Mouse (Mus musculus) layer of hippocampus, adult 11-12 months (tissue): Measurements from ENCODE around the gene Chn2.
A peak's percentile ranks its signal among the peaks of the same experiment; 100 is the strongest.
"Not testable (repeated sequence)": the region's sequence is repeated elsewhere in the genome, so short reads cannot be mapped to it uniquely, and the experiment has no call there.

Experiments
- DNase-seq: peaks from one replicate; pipeline ENCODE4 v3.0.0; 2022; ENCODE audit warnings: low spot score

Gene Chn2

GRCm38 (mm10) chr6:54158317-54158716, 119.0 kb downstream of the Chn2 start:
- DNase-seq, result peak; percentile 14

- DNase-seq, result peak; percentile 43
Observed at GRCm38 (mm10) chr6:54160677-54161076, 121.3 kb downstream of the Chn2 start.

- DNase-seq, result no peak
Observed at GRCm38 (mm10) chr6:54161246-54161645, 121.9 kb downstream of the Chn2 start.

DNA sequence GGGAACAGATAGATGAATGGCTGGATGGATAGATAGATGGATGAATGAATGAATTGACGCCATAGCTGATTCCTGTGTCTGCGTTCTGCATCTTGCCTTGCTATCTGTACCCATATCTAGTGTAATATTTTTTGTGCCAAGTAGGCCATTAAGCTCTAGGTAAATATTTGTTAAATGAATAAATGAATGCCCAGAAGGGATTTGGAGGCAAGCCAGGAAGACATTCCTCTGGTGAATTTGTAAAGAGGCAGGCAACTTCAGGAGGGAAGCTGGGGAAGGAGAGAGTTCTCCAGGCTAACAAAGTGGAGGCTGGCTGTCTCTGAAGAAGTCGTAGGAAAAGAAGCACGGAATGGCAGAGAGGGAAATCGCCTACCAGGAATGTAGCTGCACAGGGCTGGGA, 123.0 kb downstream of the Chn2 start:
- no peak for DNase-seq

DNA sequence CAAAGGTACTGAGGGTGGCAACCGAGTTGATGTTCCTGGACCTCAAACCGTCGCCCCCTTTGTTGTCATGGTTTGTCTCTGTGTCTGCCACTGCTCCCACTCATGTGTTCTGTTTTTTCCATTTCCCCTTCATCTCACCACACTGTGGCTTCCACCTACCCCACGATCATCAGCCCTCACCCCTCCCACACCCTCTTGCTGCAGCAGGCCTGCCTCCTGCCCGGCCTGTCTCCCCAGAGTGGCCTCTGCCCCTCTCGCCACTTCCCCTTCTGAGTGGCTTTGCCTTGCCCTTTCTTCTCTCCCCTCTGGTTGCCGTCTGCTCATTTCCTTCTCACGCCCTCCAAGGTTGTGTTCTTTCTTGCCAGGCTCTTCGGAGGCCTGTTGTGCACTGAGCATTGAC, 123.4 kb downstream of the Chn2 start:
- DNase-seq, result peak; percentile 61

DNA sequence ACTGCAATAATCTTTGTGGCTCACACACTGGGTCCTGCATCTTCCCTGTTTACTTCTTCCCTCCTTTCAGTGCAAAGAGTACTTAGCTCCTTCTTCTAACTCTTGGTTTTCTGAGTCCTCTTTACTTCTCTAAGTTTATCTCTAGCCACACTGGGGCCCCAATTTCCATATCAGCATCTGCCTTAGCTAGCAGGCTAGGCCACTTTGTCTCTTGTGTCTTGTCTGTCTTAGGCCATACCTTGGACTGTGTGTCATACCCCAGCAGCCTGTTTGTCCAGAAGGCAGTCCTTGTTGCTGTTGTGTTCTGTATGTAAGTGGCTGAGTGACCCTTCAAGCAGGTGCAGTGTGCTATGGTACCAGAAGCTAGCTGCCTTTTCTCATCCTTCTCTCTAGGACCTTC, 124.3 kb downstream of the Chn2 start:
- no peak for DNase-seq

DNA sequence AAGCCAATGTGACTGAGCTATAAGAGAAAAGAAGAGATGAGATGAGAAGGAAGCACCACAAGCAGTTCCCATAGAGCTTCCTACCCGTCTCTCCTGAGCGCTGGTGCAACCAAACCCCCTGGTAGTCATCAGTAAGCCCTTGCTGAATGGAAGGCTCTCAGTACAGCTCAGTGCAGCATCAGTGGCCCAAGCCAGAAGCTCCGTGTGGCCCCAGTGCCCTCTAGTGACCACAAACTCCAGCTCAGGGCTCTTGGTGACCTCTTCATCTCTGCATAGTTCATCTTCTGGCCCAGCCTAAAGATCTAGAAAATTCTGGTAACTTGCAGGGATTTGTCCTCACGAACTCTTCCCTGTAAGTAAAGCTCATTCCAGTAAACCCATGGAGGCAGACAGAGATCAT, 125.4 kb downstream of the Chn2 start:
- peak; percentile 46 for DNase-seq

DNA sequence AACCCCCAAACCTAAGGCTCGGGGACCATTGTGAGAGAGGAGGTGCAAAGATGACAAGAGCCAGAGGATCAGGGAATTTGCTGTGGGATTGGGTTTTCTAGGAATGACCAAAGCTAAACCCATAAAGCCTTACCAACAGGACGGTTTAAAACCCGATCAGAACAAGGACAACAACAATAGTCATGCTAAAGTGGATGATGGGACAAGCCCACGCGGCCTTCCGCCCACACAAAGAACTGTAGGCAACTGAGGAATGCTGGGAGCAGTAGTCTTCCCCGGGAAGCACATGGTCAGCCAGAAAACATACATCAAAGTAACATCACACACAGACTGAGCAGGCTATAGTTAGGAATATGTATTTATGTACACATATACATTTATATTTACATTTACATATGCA, 125.9 kb downstream of the Chn2 start:
- no peak for DNase-seq

DNA sequence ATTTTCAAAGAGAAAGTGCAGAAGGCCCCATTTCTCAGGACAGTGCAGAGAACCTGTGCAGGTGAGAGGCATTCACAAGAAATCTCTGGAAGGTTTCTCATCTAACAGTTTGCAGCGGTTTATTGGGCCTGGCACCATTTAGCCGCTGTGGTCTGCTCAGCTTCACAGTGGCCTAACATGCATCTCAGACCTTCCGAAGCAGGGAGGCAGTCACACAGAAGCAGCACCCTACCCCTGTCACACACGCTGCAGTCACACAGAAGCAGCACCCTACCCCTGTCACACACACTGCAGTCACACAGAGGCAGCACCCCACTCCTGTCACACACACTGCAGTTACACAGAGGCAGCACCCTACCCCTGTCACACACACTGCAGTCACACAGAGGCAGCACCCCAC, 126.5 kb downstream of the Chn2 start:
- DNase-seq, result no peak

DNA sequence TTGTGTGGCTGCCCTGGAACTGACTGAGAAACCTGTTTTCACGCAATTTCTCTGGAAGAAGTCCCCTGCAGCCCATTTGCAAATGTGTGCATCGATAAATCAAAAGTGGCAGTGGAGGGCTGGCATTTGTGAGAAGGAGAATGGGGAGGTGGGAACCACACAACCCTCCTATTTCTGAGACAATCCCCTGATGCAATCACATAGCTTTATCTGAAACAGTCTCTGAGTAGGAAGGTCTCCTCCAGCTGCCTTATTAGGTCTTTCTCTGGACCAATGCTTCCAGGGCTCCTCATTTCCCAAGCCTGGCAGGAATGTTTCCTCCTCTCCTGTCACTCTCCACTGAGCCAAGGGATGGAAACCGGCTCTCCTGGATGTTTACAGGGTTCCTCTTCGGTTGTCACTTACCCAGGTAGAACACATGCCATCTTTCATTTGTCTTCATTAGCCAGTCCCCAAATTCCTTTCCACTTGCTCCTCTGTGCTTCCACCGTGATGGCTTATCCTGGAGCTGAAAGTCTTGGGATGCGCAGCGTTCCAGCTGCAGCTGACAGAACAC, 127.7 kb downstream of the Chn2 start:
- DNase-seq, result no peak

DNA sequence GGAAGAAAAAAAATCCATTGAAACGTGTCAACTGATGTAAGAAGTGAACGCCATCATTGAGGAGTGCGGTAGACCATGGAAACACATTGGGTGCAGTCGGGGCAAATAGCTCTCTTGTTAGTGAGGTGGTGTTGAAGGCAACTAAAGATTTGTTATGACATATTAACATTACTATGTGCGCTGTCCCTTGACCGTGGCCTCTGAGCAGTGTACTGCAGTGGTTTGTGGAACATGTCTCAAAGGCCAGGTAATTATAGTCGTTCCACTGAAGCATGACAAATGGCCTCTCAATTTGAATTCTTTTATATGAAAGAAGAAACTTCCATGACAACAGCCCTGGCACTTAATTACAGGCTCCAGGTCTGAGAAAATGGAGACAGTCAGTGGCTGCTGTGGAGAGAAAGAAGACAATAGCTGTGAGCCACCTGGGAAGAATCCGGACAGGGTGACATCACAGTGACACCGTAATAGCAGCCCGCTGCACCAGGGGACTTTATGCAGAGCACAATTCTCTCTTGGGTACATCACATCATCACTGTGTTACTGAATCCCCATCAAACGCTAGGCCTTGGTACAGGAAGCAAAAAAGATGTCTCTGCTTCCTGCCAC, 131.0 kb downstream of the Chn2 start:
- DNase-seq, result no peak

- DNase-seq, result no peak
Observed at GRCm38 (mm10) chr6:54171385-54171784, 132.0 kb downstream of the Chn2 start.

DNA sequence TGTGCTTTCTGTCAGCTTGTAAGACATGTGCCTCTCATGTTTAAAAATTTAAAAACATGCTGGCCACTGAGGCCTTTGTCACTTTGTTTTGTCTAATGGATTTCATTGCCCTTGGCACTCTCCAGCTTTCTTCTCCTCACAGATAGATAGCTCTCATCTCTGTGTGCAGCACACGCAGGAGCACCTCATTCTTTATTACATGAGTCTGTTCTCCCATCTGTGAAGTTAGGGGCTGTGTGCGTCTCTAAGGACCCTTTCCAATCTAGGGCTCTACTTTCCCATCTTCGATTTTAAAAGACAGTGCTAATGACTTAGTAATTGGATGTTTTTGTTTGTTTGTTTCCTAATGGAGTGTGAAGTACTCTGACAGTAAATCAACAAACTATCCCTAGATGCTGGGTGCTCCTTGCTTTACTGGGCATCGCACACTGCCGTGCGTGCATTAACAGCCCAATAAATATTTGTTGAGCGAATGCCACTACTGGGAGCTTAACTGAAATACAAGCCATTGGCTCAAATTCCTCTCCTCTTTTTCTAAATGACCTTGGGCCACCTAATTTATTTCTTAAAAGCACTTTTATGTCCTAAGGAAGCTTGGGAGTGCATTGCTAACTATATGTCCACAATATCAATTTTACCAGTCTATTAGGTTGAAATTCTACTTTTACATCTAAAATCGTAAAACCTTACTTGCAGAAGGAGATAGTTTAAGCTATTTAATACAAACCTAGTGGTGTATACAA, 136.3 kb downstream of the Chn2 start:
- no peak for DNase-seq

DNA sequence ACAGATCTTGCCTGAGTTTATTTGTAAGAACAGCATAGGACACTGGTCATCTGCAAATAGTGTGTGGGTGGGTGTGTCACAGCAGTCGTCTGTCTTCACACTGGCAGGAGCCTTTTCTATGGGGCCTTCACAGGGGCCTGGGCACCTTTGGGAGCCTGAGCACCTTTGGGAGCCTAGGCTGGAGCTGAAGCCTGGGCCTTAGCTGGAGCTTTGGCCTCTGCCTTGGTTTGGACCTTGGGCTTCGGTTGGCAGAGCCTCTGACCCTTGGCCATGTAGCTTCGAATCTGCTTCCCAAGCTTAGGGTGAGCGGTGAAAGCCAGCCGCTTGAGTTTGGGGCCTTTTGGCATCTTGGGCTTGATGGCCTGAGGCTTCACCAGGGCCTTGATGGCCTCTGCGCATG, 137.7 kb downstream of the Chn2 start:
- DNase-seq, result not testable (repeated sequence)

GRCm38 (mm10) chr6:54179056-54179873, 139.9 kb downstream of the Chn2 start:
- no peak for DNase-seq

GRCm38 (mm10) chr6:54179874-54180212, 140.5 kb downstream of the Chn2 start:
- DNase-seq, result no peak

GRCm38 (mm10) chr6:54183825-54184578, 144.6 kb downstream of the Chn2 start:
- DNase-seq, result no peak

- no peak for DNase-seq
Observed at GRCm38 (mm10) chr6:54193631-54194305, 154.4 kb downstream of the Chn2 start.

GRCm38 (mm10) chr6:54197821-54198412, 158.6 kb downstream of the Chn2 start:
- no peak for DNase-seq

GRCm38 (mm10) chr6:54199516-54199915, 160.2 kb downstream of the Chn2 start:
- DNase-seq, result no peak
